Mouse (Mus musculus): ENCODE results near the gene Hbp1.

GRCm38 (mm10) chr12:31965517-31966212 lies 15.3 kb upstream of the Hbp1 start:
- TF ChIP-seq EP300 (IDR thresholded peaks at IDR 0.05; ENCODE audit: low read depth) = peak; percentile 85
- TF ChIP-seq CTCF (IDR thresholded peaks at IDR 0.05; ENCODE audit: low read depth) = no peak

Data from liver, postnatal 0 days (tissue).